Comparison of ENCODE assay signal across 18 mouse cellular contexts in the genomic region with DNA sequence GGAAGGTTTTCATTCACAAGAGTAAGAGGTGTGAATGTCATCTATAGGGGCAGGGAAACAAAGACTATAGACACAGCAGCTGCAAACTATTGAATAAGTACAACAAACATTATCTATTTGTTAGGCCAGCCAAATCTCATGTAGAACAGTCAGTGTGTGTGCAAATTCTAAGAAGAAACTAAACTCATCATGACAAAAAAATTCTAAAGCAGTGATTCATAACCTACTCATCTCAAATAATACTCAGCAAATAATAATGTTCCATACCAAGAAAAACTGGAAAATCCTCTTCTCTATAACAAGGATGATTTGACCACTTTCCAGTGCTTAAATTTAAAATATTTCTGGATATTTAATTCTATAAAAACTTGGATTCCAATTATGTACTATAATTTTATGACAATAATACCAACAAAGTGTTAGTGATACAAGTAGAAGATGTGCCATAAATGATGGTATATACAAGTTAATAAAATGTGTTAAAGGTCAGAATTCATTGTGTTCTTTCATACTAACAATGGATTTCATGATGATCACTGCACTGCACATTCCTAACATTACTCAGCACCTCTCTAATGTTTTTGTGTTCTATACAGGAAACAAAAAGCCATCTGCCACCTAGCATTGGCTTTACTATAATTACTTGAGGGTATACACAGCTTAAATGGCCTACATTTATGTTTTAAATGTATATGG.
"Had no signal": no experiment of that assay in that cellular context is flagged by ENCODE, and none has a peak within 500 bp of the region (broad histone marks: within the 10 kb centered on the region; RNA-seq: fewer than 3 reads in every experiment).

No protein-coding gene starts in this region.

- H3K9ac ChIP-seq: lung, embryonic 14.5 days; midbrain, embryonic 13.5 days; midbrain, embryonic 15.5 days; neural tube, embryonic 13.5 days; neural tube, embryonic 15.5 days; stomach, embryonic 15.5 days had no signal

- H3K4me3 ChIP-seq: midbrain, embryonic 10.5 days; midbrain, embryonic 13.5 days; midbrain, embryonic 15.5 days; myocyte; neural tube, embryonic 13.5 days; neural tube, embryonic 15.5 days; stomach, embryonic 15.5 days had no signal

- H3K27me3 ChIP-seq: midbrain, embryonic 13.5 days; midbrain, embryonic 15.5 days; neural tube, embryonic 13.5 days; neural tube, embryonic 15.5 days; stomach, embryonic 15.5 days had no signal

- H3K4me1 ChIP-seq: midbrain, embryonic 10.5 days; midbrain, embryonic 13.5 days; midbrain, embryonic 15.5 days; neural tube, embryonic 13.5 days; neural tube, embryonic 15.5 days; stomach, embryonic 15.5 days had no signal

- H3K36me3 ChIP-seq: midbrain, embryonic 10.5 days; midbrain, embryonic 13.5 days; midbrain, embryonic 15.5 days; neural tube, embryonic 13.5 days; neural tube, embryonic 15.5 days; stomach, embryonic 15.5 days had no signal

- DNase-seq: lung, adult 18-20 months; lung, embryonic 14.5 days; lung, postnatal 10 days; lung, postnatal 4 days; retina, postnatal 1 day; right cerebral cortex, adult 18-20 months; right cerebral cortex, postnatal 14 days; thymus, adult 2 months; thymus, postnatal 25 days; thymus, postnatal 4 days had no signal

- H3K27ac ChIP-seq: midbrain, embryonic 10.5 days; midbrain, embryonic 13.5 days; midbrain, embryonic 15.5 days; neural tube, embryonic 13.5 days; neural tube, embryonic 15.5 days; stomach, embryonic 15.5 days; stomach, postnatal 0 days had no signal
